Mouse (Mus musculus): ENCODE results near the gene AL732309.1. TPM values are rescaled to one million over a fixed set of nuclear protein-coding genes. Genes with fewer than 3 reads are reported as not detected.
"Not testable (repeated sequence)": the region's sequence is repeated elsewhere in the genome, so short reads cannot be mapped to it uniquely, and the experiment has no call there.

The AL732309.1 gene
- polyA plus RNA-seq, 1 experiment from 2014 or later = 4.5 TPM

GRCm38 (mm10) chr2:25264286-25264660 lies 17.6 kb upstream of the AL732309.1 start:
- H3K4me3 ChIP-seq (ENCODE audit: low read depth, low read length) = no peak overlapping the region
- 68% methylated on average over 5 of the region's 5 CpGs for WGBS
- DNase-seq (ENCODE audit: low spot score) (no peak), ATAC-seq (ENCODE audit: low read depth) (no peak)
- H3K9ac ChIP-seq (ENCODE audit: low read depth, low read length) = 0 out of 2 replicates have a peak overlapping the region, but pooled peaks have one; percentile 2
- H3K27ac ChIP-seq (replicated peaks; ENCODE audit: low read depth, low read length) = no peak overlapping the region
- peaks cover 9% of the 10 kb centered on the region; the same call in 1 of the 2 replicates for H3K36me3 ChIP-seq (ENCODE audit: control insufficient read depth, insufficient read depth, low read length)
- peak overlapping the region; percentile 98; the same call in 1 of the 2 replicates for H3K4me2 ChIP-seq (ENCODE audit: low read depth, low read length)
- H3K9me3 ChIP-seq (ENCODE audit: control insufficient read depth, low read length) = no peaks in the 10 kb centered on the region
- peaks cover 16% of the 10 kb centered on the region for H3K27me3 ChIP-seq (replicated peaks; ENCODE audit: control insufficient read depth, insufficient read depth, low read length)
- H3K4me1 ChIP-seq (ENCODE audit: control insufficient read depth, insufficient read depth, low read length) = peaks cover 21% of the 10 kb centered on the region

GRCm38 (mm10) chr2:25263623-25264285 lies 17.1 kb upstream of the AL732309.1 start:
- H3K36me3 ChIP-seq (ENCODE audit: control insufficient read depth, insufficient read depth, low read length) = peaks cover 5% of the 10 kb centered on the region; the same call in 1 of the 2 replicates
- WGBS = 23% methylated on average over 12 of the region's 12 CpGs
- DNase-seq (ENCODE audit: low spot score) (no peak), ATAC-seq (ENCODE audit: low read depth) (no peak)
- peaks cover 16% of the 10 kb centered on the region for H3K27me3 ChIP-seq (replicated peaks; ENCODE audit: control insufficient read depth, insufficient read depth, low read length)
- peaks cover 21% of the 10 kb centered on the region for H3K4me1 ChIP-seq (ENCODE audit: control insufficient read depth, insufficient read depth, low read length)
- no peaks in the 10 kb centered on the region for H3K9me3 ChIP-seq (ENCODE audit: control insufficient read depth, low read length)
- H3K4me3 ChIP-seq (ENCODE audit: low read depth, low read length) = peak overlapping the region; percentile 75
- peak overlapping the region; percentile 98 for H3K4me2 ChIP-seq (ENCODE audit: low read depth, low read length)
- H3K27ac ChIP-seq (replicated peaks; ENCODE audit: low read depth, low read length) = no peak overlapping the region
- H3K9ac ChIP-seq (ENCODE audit: low read depth, low read length) = peak overlapping the region; percentile 69

GRCm38 (mm10) chr2:25262795-25263622 lies 16.3 kb upstream of the AL732309.1 start:
- peak overlapping the region; percentile 69 for H3K9ac ChIP-seq (ENCODE audit: low read depth, low read length)
- H3K4me1 ChIP-seq (ENCODE audit: control insufficient read depth, insufficient read depth, low read length) = peaks cover 21% of the 10 kb centered on the region
- DNase-seq (ENCODE audit: low spot score) = no peak
- no peaks in the 10 kb centered on the region for H3K36me3 ChIP-seq (ENCODE audit: control insufficient read depth, insufficient read depth, low read length)
- peak overlapping the region; percentile 98 for H3K4me2 ChIP-seq (ENCODE audit: low read depth, low read length)
- H3K4me3 ChIP-seq (ENCODE audit: low read depth, low read length) = peak overlapping the region; percentile 75
- H3K9me3 ChIP-seq (ENCODE audit: control insufficient read depth, low read length) = no peaks in the 10 kb centered on the region
- H3K27ac ChIP-seq (replicated peaks; ENCODE audit: low read depth, low read length) = no peak overlapping the region; the same call in 1 of the 2 replicates
- 0% methylated on average over 37 of the region's 82 CpGs for WGBS
- H3K27me3 ChIP-seq (replicated peaks; ENCODE audit: control insufficient read depth, insufficient read depth, low read length) = peaks cover 16% of the 10 kb centered on the region
- peak; percentile 1 for ATAC-seq (ENCODE audit: low read depth)

- Histone ChIP-seq H3K9ac (ENCODE audit: low read depth, low read length) (peak within 1 kb of the TSS; percentile 69), H3K9me3 (ENCODE audit: control insufficient read depth, low read length) (no peaks in the 10 kb centered on the region), H3K27me3 (replicated peaks; ENCODE audit: control insufficient read depth, insufficient read depth, low read length) (peaks cover 16% of the 10 kb centered on the region), H3K4me3 (ENCODE audit: low read depth, low read length) (peak within 1 kb of the TSS; percentile 75), H3K4me1 (ENCODE audit: control insufficient read depth, insufficient read depth, low read length) (peaks cover 21% of the 10 kb centered on the region), H3K4me2 (ENCODE audit: low read depth, low read length) (peak within 1 kb of the TSS; percentile 98), H3K27ac (replicated peaks; ENCODE audit: low read depth, low read length) (no peak within 1 kb of the TSS; the same call in 1 of the 2 replicates), H3K36me3 (ENCODE audit: control insufficient read depth, insufficient read depth, low read length) (no peaks in the 10 kb centered on the region)
- ATAC-seq (ENCODE audit: low read depth) = peak; percentile 99
- 1% methylated on average over 9 of the region's 39 CpGs for WGBS
- DNase-seq (ENCODE audit: low spot score) = peak; percentile 99
These were observed 15.7 kb upstream of the AL732309.1 start, which contains the start of gene Tprn for GRCm38 (mm10) chr2:25262291-25262767. TSS of gene Tprn (plus strand) at chr2:25262618.

- no peaks in the 10 kb centered on the region for H3K36me3 ChIP-seq (ENCODE audit: control insufficient read depth, insufficient read depth, low read length)
- WGBS = 43% methylated on average over 12 of the region's 12 CpGs
- H3K9ac ChIP-seq (ENCODE audit: low read depth, low read length) = peak overlapping the region; percentile 69
- no peak overlapping the region; the same call in 1 of the 2 replicates for H3K27ac ChIP-seq (replicated peaks; ENCODE audit: low read depth, low read length)
- H3K4me2 ChIP-seq (ENCODE audit: low read depth, low read length) = peak overlapping the region; percentile 98
- H3K27me3 ChIP-seq (replicated peaks; ENCODE audit: control insufficient read depth, insufficient read depth, low read length) = peaks cover 16% of the 10 kb centered on the region
- no peak for DNase-seq (ENCODE audit: low spot score)
- no peaks in the 10 kb centered on the region for H3K9me3 ChIP-seq (ENCODE audit: control insufficient read depth, low read length)
- no peak; the same call in 1 of the 2 replicates for ATAC-seq (ENCODE audit: low read depth)
- peak overlapping the region; percentile 75 for H3K4me3 ChIP-seq (ENCODE audit: low read depth, low read length)
- peaks cover 21% of the 10 kb centered on the region for H3K4me1 ChIP-seq (ENCODE audit: control insufficient read depth, insufficient read depth, low read length)
These were observed 15.2 kb upstream of the AL732309.1 start for GRCm38 (mm10) chr2:25261870-25262269.

- 51% methylated on average over 2 of the region's 2 CpGs for WGBS
- H3K4me1 ChIP-seq (ENCODE audit: control insufficient read depth, insufficient read depth, low read length) = peaks cover 22% of the 10 kb centered on the region
- no peak for DNase-seq (ENCODE audit: low spot score)
- no peak overlapping the region for H3K4me3 ChIP-seq (ENCODE audit: low read depth, low read length)
- H3K9ac ChIP-seq (ENCODE audit: low read depth, low read length) = no peak overlapping the region
- peaks cover 11% of the 10 kb centered on the region for H3K27me3 ChIP-seq (replicated peaks; ENCODE audit: control insufficient read depth, insufficient read depth, low read length)
- no peak overlapping the region for H3K27ac ChIP-seq (replicated peaks; ENCODE audit: low read depth, low read length)
- no peak for ATAC-seq (ENCODE audit: low read depth)
- no peaks in the 10 kb centered on the region for H3K36me3 ChIP-seq (ENCODE audit: control insufficient read depth, insufficient read depth, low read length)
- H3K4me2 ChIP-seq (ENCODE audit: low read depth, low read length) = no peak overlapping the region
- no peaks in the 10 kb centered on the region for H3K9me3 ChIP-seq (ENCODE audit: control insufficient read depth, low read length)
These were observed 12.2 kb upstream of the AL732309.1 start for GRCm38 (mm10) chr2:25258887-25259286.

GRCm38 (mm10) chr2:25257250-25257649 lies 10.6 kb upstream of the AL732309.1 start:
- not testable (repeated sequence) for H3K4me3 ChIP-seq (ENCODE audit: low read depth, low read length); H3K36me3 ChIP-seq (ENCODE audit: control insufficient read depth, insufficient read depth, low read length); H3K27me3 ChIP-seq (replicated peaks; ENCODE audit: control insufficient read depth, insufficient read depth, low read length); H3K9me3 ChIP-seq (ENCODE audit: control insufficient read depth, low read length); ATAC-seq (ENCODE audit: low read depth); H3K4me2 ChIP-seq (ENCODE audit: low read depth, low read length); H3K27ac ChIP-seq (replicated peaks; ENCODE audit: low read depth, low read length); DNase-seq (ENCODE audit: low spot score); H3K9ac ChIP-seq (ENCODE audit: low read depth, low read length)
- H3K4me1 ChIP-seq (ENCODE audit: control insufficient read depth, insufficient read depth, low read length) = peaks cover 13% of the 10 kb centered on the region; the same call in 1 of the 2 replicates
- WGBS = 81% methylated on average over 5 of the region's 5 CpGs

- Histone ChIP-seq H3K4me2 (ENCODE audit: low read depth, low read length) (peak overlapping the region; percentile 90), H3K9ac (ENCODE audit: low read depth, low read length) (peak overlapping the region; percentile 77; the same call in 1 of the 2 replicates), H3K4me3 (ENCODE audit: low read depth, low read length) (peak overlapping the region; percentile 78)
- H3K27me3 ChIP-seq (replicated peaks; ENCODE audit: control insufficient read depth, insufficient read depth, low read length); ATAC-seq (ENCODE audit: low read depth); DNase-seq (ENCODE audit: low spot score); H3K4me1 ChIP-seq (ENCODE audit: control insufficient read depth, insufficient read depth, low read length); H3K9me3 ChIP-seq (ENCODE audit: control insufficient read depth, low read length); H3K36me3 ChIP-seq (ENCODE audit: control insufficient read depth, insufficient read depth, low read length); H3K27ac ChIP-seq (replicated peaks; ENCODE audit: low read depth, low read length): not testable (repeated sequence)
- WGBS = 56% methylated on average over 10 of the region's 12 CpGs
These were observed 9.9 kb upstream of the AL732309.1 start for GRCm38 (mm10) chr2:25256443-25257109.
